Mouse (Mus musculus) adipocyte (in vitro differentiated cells): ENCODE data around the gene Angel1.
A peak's percentile ranks its signal among the peaks of the same experiment; 100 is the strongest.

Experiments
- DNase-seq: peaks from one replicate; pipeline ENCODE4 v3.0.0-alpha.2; 2016; ENCODE audit warnings: low spot score

The Angel1 gene

DNA sequence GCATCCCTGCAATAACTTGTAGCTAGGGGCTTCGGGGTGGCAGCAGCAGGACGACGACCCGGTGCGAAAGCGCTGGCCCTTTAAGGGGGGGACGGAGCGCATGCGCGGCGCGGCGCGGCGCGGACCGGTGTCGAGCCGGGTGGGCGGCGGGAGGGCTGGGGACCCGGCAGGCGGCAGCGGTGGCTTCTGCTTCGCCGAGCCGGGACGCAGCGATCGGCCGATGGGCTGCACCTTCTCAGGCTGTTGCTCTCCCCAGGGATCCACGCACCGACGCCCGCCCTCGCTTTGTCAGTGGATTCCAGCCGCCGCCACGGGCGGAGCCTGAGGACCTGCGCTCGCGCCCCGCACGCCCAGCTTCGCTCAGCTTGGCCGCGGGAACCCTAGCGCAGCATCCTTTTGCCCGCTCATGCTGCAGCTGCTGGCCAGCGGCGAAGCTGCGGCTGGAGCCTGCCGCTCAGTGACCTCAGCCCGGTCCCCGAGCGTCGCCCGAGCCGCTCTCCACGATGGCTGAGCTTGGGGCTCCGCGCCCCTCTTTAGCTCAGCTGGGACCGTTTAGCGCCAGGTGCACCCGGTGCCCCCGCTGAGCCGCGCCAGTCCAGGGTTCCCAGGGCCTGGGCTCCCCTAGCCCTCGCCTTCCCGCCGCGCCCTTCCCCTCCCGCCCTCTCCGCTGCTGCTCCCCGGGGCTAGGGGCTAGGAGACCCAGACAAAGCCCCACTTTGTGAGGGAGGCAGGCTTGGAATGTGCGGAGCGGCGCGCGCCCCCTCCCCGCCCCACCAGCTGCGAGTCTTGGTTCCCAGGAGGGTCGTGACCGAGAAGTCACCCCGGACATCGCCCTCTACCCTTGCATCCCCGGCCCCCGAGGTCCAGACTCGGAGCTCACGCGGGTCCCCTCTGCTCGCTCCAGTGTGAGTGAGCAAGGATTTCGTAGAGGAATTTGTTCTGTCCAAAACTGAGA, 47.4 kb downstream of the Angel1 start, which contains the start of gene Vash1:
Vash1 (plus strand) TSS at position 110 of the 955 bp plus-strand sequence.
- DNase-seq, result no peak

DNA sequence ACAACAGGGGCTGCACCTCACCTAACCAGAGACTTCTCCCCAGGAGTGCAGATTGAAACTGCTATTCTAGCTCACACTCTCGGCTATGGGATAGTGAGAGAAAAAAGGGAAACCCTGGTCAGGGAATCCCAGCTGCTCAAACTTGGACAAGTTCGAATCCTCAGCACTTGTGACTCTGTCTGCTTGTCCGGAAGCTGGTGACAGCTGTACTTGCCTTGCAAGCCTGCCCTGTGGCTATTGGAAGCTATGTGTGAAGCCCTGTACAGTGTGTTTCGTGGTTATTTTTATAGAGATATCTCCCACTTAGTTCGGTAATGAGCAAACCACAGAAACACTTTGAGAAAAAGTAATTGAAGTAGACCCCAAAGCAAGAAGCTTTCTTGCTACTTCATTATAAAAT, 53.8 kb downstream of the Angel1 start:
- DNase-seq, result no peak

DNA sequence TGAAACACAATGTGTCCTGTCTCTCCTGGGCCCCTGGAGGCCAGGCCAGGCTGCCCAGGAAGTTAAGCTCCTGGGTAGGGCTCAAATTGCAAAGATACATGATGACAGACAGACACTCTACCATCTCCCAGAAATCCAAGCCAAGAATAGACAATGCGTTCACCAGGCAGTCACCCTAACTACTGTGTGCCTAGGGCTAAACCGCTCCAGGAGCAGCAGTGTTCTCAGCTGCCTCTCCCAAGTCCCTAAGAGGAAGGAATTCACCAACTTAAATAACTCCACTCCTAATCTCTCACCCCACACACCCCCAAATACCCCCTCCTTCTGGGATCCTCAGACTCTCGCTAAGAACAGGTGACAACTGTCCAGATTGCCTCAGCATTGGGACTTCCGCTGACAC, 54.2 kb downstream of the Angel1 start:
- no peak for DNase-seq

DNA sequence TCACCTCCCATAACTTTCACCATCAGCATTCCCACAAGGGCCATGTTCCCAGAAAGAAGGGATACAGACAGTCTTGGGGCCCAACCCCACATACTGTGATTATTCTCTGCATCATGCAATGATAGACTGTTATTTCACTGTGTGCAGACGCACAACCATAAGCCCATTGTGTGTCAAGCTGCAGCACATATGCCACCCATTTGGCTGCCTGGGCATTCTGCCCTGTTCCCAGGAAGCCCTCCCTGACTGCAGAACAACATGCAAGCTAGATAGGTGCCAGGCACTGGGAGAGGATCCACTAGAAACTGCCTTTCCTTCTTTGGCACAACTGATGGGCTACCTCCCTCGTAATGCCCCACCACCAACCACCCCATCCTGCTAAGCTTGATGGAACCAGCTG, 57.9 kb downstream of the Angel1 start:
- DNase-seq, result no peak

DNA sequence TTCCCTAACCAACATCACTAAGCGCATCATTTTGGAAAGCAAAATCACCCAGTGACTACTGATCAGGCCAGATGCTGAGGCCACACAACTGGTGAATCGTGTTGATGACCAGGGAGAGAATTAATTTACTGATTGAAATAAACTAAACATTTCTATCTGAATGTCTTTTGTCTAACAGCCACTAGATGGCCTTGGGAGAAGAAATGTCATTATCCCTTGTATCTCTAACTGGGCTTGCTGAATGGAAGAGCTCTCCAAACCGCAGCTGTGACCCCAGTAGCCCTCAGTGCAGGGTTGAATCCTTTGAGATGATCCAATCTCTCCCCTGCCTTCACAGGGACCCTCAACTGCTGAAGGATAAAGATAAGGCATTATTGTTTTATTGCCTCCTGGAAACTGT, 60.6 kb downstream of the Angel1 start:
- no peak for DNase-seq

DNA sequence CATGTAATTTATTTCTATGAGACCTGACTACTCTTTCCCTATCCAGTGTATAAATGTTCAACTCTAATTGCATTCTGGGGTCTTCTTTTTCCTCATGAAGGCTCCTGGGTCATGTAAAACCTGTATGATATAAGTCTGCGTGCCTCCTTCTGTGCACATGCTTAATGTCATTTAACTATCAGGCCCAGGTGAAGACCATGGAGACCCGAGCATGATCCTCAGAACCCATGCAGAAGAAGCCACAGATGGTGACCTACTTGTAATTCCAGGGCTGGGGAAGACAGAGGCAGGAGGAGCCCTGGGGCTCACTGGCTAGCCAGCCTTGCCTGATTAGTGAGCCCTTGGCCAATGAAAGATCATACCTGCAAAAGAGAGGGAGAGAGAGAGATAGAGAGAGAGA, 65.8 kb downstream of the Angel1 start:
- no peak for DNase-seq

DNA sequence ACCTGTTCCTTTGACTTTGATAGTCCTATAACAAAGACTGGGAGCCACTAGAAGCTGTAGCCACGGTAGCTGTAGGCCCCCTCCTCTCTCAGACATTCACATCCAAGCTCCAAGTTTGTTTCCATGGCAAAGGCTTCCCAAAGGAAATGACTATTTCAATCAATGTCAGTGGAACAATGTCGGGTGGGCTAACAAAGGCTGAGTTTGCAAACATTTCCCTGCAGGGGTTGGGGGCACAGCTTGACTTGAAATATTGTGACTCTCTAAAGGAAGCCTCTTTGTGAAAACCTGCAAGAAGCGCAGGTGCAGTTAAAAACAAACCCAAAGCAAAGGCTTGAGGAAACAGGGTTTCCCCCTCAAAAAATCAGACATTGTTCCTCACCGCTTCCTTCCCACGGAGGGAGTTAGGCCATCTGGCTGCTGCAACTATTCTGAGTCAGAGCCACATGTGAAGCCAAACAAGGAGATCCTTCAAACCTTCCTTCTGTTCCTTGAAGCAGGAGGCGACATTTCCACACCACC, 66.8 kb downstream of the Angel1 start:
- no peak for DNase-seq

DNA sequence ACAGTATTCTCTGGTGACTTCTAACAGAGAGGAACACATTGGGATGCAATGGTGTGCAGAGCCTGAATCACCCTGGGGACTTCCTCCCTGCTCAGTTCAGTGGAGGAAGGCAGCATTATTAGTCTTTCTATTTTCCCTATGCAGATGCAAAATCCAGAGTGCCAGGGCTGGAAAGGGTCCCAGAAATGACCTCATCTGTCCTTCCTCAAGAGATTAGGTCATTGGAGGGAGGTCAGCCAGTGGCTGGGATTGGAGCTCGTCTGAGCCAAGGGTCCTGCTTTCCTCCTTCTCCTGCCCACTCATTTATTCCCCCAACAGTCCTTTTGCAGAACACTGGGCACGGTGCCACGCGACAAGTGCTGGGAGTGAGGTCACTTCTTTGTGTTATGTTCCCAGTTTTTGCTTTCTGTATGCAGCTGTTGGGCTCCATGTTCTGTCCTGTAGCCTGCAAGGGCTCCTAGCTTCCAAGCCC, 73.7 kb downstream of the Angel1 start:
- peak; percentile 76 for DNase-seq

DNA sequence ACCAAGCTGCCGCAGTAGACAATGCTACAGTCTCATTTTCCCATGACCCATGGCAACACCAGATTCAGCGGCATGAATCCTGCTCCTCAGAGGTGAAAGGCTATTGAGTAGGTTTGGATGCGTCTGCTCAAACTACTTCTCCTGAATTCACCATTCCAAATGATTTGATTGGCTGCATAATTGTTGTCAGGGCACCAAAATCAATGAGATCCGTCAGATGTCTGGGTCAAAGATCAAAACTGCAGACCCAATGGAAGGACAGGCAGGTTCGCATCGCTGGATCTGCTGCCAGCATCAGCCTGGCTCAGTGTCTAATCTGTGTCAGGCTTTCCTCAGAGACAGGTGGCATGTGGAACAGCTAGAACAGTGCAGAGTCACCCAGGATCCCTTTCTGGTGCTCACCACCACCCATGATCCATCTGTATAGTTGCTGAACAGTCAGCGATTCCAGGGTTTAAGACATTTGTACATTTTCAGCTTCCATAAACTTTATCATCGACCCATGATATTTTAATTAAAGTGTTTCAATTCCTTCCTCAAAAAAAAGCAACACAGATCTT, 74.9 kb downstream of the Angel1 start:
- DNase-seq, result no peak
